ENCODE assay signal across 31 mouse cellular contexts in genomic region chr5:128978957-128979356, GRCm38 (mm10). TPM values are rescaled to one million over a fixed set of nuclear protein-coding genes. Genes with fewer than 3 reads are reported as not detected.
DNase-seq lines count a peak whose midpoint lies in the region; ATAC-seq and TF ChIP-seq lines count a peak whose summit lies in the region.
"Had no signal": no experiment of that assay in that cellular context is flagged by ENCODE, and none has a peak within 500 bp of the region (broad histone marks: within the 10 kb centered on the region; RNA-seq: fewer than 3 reads in every experiment).

No protein-coding gene starts in this region.

- WGBS in liver, adult 2 months = 97% methylated on average over 7 of the region's 7 CpGs
- WGBS in liver, embryonic 12.5 days (ENCODE audit: insufficient replicate concordance) = 85% methylated on average over 7 of the region's 7 CpGs

- peaks cover 1% of the 10 kb centered on the region; the same call in 1 of the 2 replicates for H3K4me1 ChIP-seq in liver, adult 2 months (ENCODE audit: control insufficient read depth, insufficient read depth, low read length)
- 0 out of 2 replicates have a peak, but pooled peaks cover 2% of the 10 kb centered on the region for H3K4me1 ChIP-seq in liver, embryonic 12.5 days
- peaks cover 7% of the 10 kb centered on the region for H3K4me1 ChIP-seq in testis, adult 2 months (ENCODE audit: control insufficient read depth, insufficient read depth, low read length)
- H3K4me1 ChIP-seq: heart, embryonic 15.5 days; hindbrain, embryonic 12.5 days; limb, embryonic 12.5 days had no signal

- no peak for ATAC-seq in liver, embryonic 12.5 days
- ATAC-seq in inflammation-experienced regulatory T-cells, adult 6 months = no peak
- ATAC-seq: activated CD4-positive, CD25-positive, alpha-beta regulatory T cell, adult 4 months; midbrain, embryonic 13.5 days had no signal

- H3K27ac ChIP-seq in liver, adult 2 months (replicated peaks; ENCODE audit: insufficient read depth, low read depth, low read length) = no peak overlapping the region
- no peak overlapping the region for H3K27ac ChIP-seq in liver, embryonic 12.5 days
- no peak overlapping the region for H3K27ac ChIP-seq in testis, adult 2 months (ENCODE audit: control insufficient read depth, insufficient read depth, low read depth, low read length)
- H3K27ac ChIP-seq: heart, embryonic 15.5 days; hindbrain, embryonic 12.5 days; limb, embryonic 12.5 days; liver, embryonic 15.5 days; midbrain, embryonic 13.5 days had no signal

- no peak overlapping the region for H3K4me3 ChIP-seq in liver, adult 2 months (ENCODE audit: insufficient read depth, low read depth, low read length)
- no peak overlapping the region for H3K4me3 ChIP-seq in liver, embryonic 12.5 days
- H3K4me3 ChIP-seq in testis, adult 2 months (ENCODE audit: control insufficient read depth, low read depth, low read length) = no peak overlapping the region
- H3K4me3 ChIP-seq: erythroblast, embryonic 14.5 days; heart, embryonic 15.5 days; hindbrain, embryonic 12.5 days; limb, embryonic 12.5 days; liver, embryonic 15.5 days; megakaryocyte, embryonic 14.5 days; midbrain, embryonic 13.5 days had no signal

- H3K9ac ChIP-seq in liver, adult 2 months (ENCODE audit: low read depth, low read length) = no peak overlapping the region
- H3K9ac ChIP-seq in liver, embryonic 12.5 days = no peak overlapping the region
- H3K9ac ChIP-seq: heart, embryonic 15.5 days; hindbrain, embryonic 12.5 days; limb, embryonic 12.5 days; liver, embryonic 15.5 days; midbrain, embryonic 13.5 days had no signal

- 0 out of 2 replicates have a peak, but pooled peaks cover 10% of the 10 kb centered on the region for H3K9me3 ChIP-seq in liver, embryonic 12.5 days (replicated peaks)
- H3K9me3 ChIP-seq: heart, embryonic 15.5 days; hindbrain, embryonic 12.5 days; liver, embryonic 15.5 days; midbrain, embryonic 13.5 days had no signal

- no peaks in the 10 kb centered on the region for H3K36me3 ChIP-seq in liver, adult 2 months (ENCODE audit: control insufficient read depth, insufficient read depth, low read length)
- peaks cover 2% of the 10 kb centered on the region for H3K36me3 ChIP-seq in liver, embryonic 12.5 days
- H3K36me3 ChIP-seq in testis, adult 2 months (ENCODE audit: control insufficient read depth, insufficient read depth, low read length) = no peaks in the 10 kb centered on the region
- H3K36me3 ChIP-seq: heart, embryonic 15.5 days; hindbrain, embryonic 12.5 days; limb, embryonic 12.5 days; midbrain, embryonic 13.5 days had no signal

- no peak for TF ChIP-seq POLR2A in liver, adult 2 months (IDR thresholded peaks at IDR 0.05; ENCODE audit: extremely low read depth, insufficient read depth, low read length)
- no peak for TF ChIP-seq POLR2A in testis, adult 2 months (IDR thresholded peaks at IDR 0.05; ENCODE audit: control insufficient read depth, low read depth, low read length)

- no peaks in the 10 kb centered on the region for H3K27me3 ChIP-seq in liver, adult 2 months (ENCODE audit: control insufficient read depth, insufficient read depth, low read length)
- no peaks in the 10 kb centered on the region for H3K27me3 ChIP-seq in liver, embryonic 12.5 days (replicated peaks)
- H3K27me3 ChIP-seq in testis, adult 2 months (ENCODE audit: control insufficient read depth, insufficient read depth, low read length) = no peaks in the 10 kb centered on the region
- H3K27me3 ChIP-seq: heart, embryonic 15.5 days; hindbrain, embryonic 12.5 days; limb, embryonic 12.5 days; liver, embryonic 15.5 days; megakaryocyte, embryonic 14.5 days; midbrain, embryonic 13.5 days had no signal

- H3K4me2 ChIP-seq in liver, embryonic 12.5 days = no peak overlapping the region
- H3K4me2 ChIP-seq: heart, embryonic 15.5 days; hindbrain, embryonic 12.5 days; limb, embryonic 12.5 days; liver, embryonic 15.5 days; midbrain, embryonic 13.5 days had no signal

- no peaks in the 10 kb centered on the region for H3K79me2 ChIP-seq in liver, adult 2 months (ENCODE audit: control insufficient read depth, insufficient read depth, low read length)

- no peak for DNase-seq in liver, adult 2 months (ENCODE audit: extremely low read depth, low read depth, low spot score)
- no peak for DNase-seq in testis, postnatal 14 days (ENCODE audit: low spot score)
- peak; percentile 53 for DNase-seq in R1 (ENCODE audit: low read depth, low spot score)
- no peak for DNase-seq in left cerebral cortex, adult 18-20 months (ENCODE audit: low spot score in 2 of 2)
- DNase-seq: adrenal gland, adult 2 months; adrenal gland, postnatal 36 days; B cell, adult 2 months; cerebellum, adult 2 months; cerebellum, postnatal 14 days; gastrocnemius, postnatal 14 days; kidney, adult 2 months; kidney, postnatal 4 days; layer of hippocampus, adult 9-11 months; lung, postnatal 4 days; retina, postnatal 1 day; right cerebral cortex, postnatal 14 days; thymus, adult 18-20 months; thymus, postnatal 25 days had no signal

- peak; percentile 12; the same call in 1 of the 2 replicates for TF ChIP-seq CTCF in liver, adult 2 months (IDR thresholded peaks at IDR 0.05; ENCODE audit: low read depth, low read length)
- peak; percentile 62; the same call in 1 of the 2 replicates for TF ChIP-seq CTCF in testis, adult 2 months (IDR thresholded peaks at IDR 0.05; ENCODE audit: control insufficient read depth, insufficient read depth, insufficient replicate concordance, low read depth, low read length)

RNA-seq across cellular contexts. Expression of gene Rimbp2, which starts 25.7 kb away (rescaled TPM):
- not detected in 2 replicates for total RNA-seq in liver, adult 2 months (2014; rRNA removed)
- not detected in 2 replicates for polyA plus RNA-seq in liver, adult 2 months (2012; rRNA removed)
- polyA plus RNA-seq in liver, embryonic 12.5 days (2016; fragmentation: Nextera tagmentation; extraction: Ambion mirVana) = not detected in 2 replicates
- 1.2 and 1.9 TPM in 2 replicates for polyA plus RNA-seq in testis, adult 2 months (2012; rRNA removed)
- 100 to 1,000 TPM; 124 to 128 TPM for total RNA-seq in left cerebral cortex, adult 18-20 months (2021)
- not detected for polyA plus RNA-seq in inflammation-experienced regulatory T-cells, adult 6 months (2017; shearing (Covaris generic))
- total RNA-seq: granulocyte monocyte progenitor cell, adult 5-6 weeks; monocyte, adult 5-6 weeks had no signal
- polyA plus RNA-seq: activated CD4-positive, CD25-positive, alpha-beta regulatory T cell, adult 4 months; erythroblast, embryonic 14.5 days; liver, embryonic 15.5 days had no signal

RNA-seq across cellular contexts. Expression of gene Stx2, which starts 29.4 kb away (rescaled TPM):
- total RNA-seq in liver, adult 2 months (2014; rRNA removed) = 9.4 and 9.7 TPM in 2 replicates
- polyA plus RNA-seq in liver, adult 2 months (2012; rRNA removed) = 12.2 and 13.0 TPM in 2 replicates
- 95.8 and 106 TPM in 2 replicates for polyA plus RNA-seq in liver, embryonic 12.5 days (2016; fragmentation: Nextera tagmentation; extraction: Ambion mirVana)
- 51.0 and 52.4 TPM in 2 replicates for polyA plus RNA-seq in testis, adult 2 months (2012; rRNA removed)
- total RNA-seq in left cerebral cortex, adult 18-20 months (2021) = 10 to 100 TPM; 16.8 to 22.6 TPM
- 1 to 10 TPM; 1.1 to 2.3 (median 1.9) TPM for polyA plus RNA-seq in inflammation-experienced regulatory T-cells, adult 6 months (2017; shearing (Covaris generic))

RNA-seq across cellular contexts. Expression of gene Ran, which starts 40.9 kb away (rescaled TPM):
- 90.9 and 99.5 TPM in 2 replicates for total RNA-seq in liver, adult 2 months (2014; rRNA removed)
- polyA plus RNA-seq in liver, adult 2 months (2012; rRNA removed) = 46.8 and 50.5 TPM in 2 replicates
- polyA plus RNA-seq in liver, embryonic 12.5 days (2016; fragmentation: Nextera tagmentation; extraction: Ambion mirVana) = 682 and 694 TPM in 2 replicates
- 254 and 277 TPM in 2 replicates for polyA plus RNA-seq in testis, adult 2 months (2012; rRNA removed)
- 100 to 1,000 TPM; 164 to 178 TPM for total RNA-seq in left cerebral cortex, adult 18-20 months (2021)
- polyA plus RNA-seq in inflammation-experienced regulatory T-cells, adult 6 months (2017; shearing (Covaris generic)) = 100 to 1,000 TPM; 221 to 494 (median 253) TPM
